Mouse (Mus musculus) heart, postnatal 25 days (tissue): Measurements from ENCODE around the gene Tec. TPM values are rescaled to one million over a fixed set of nuclear protein-coding genes. Genes with fewer than 3 reads are reported as not detected.
A peak's percentile ranks its signal among the peaks of the same experiment; 100 is the strongest.

ENCODE experiments used
- DNase-seq: peaks from one replicate; pipeline ENCODE4 v3.0.0; 2022; ENCODE audit warnings: low spot score
- intact Hi-C: fragments of 180-260 bp; cut with DNase I; formaldehyde crosslinking; loops from one replicate; pipeline ENCODE4 v1.15.1; 2025
- total RNA-seq, 2 experiments: library from RNA; stranded (reverse); gene quantifications; 2 replicates each; pipeline ENCODE4 v1.2.3; 2021

The Tec gene
- total RNA-seq, 2 experiments from 2014 or later: 13.9 to 15.8 TPM

DNA sequence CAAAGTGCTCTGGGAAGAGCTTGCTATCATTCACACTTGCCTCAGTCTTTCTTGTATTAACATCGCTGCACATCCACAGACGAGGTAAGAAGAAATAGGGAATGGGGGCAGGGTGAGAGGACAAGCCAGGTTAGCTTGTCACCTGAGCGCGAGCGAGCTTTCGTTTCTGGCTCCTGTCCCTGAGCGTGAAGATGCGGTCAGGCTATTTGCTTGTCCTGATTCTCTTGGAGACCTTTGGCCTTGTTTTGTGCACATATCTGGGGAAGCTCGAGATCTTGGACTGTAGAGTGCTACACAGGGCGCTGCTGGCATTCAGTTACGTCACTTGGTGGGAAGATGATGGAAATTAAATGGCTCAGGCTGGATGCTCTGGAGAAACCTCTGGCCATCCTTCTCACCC lies 27.0 kb upstream of the Tec start:
- DNase-seq: no peak
- intact Hi-C loops: no loop called here

DNA sequence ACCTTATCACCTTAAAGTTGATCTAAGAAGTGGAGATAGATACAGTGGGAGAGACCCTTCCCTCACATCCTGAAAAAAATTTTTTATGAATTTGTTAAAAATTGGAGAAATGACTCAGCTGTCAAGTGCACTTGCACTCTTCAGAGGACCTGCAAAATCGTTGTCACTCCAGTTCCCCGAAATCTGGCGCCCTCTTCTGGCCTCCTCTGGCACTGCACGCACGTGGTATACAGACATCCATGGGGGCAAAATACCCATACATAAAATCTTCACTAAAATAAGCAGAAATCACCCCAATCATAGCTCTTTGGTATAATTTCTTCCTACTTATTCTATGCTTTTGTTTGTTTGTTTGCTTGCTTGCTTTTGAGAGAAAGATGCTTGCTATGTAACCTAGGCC lies 25.7 kb upstream of the Tec start:
- intact Hi-C loops: loop anchor here (2.0 to 5.0 kb wide), 3 partner anchors 21 to 488 kb away; partner anchors contain the start of gene Slain2
- no peak for DNase-seq

DNA sequence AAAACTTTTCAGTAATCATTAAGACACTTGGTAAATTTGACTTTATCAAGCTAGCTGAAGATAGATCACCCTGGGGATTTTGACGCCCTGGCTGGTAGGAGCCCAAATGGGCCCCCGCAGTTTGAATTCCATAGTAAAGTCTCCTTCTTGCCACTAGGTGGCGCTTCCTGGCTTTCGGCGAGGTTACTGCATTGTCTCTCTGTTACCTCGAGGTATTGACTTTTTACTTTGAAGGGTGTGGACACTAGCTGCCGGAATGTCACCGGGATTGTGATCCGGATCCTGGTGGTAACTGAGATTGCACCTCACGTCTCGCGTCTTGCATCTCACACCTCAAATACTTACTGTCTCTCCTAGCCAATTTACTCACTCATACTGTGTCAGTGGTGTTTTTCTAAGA lies 23.3 kb upstream of the Tec start:
- peak; percentile 36 for DNase-seq
- intact Hi-C loops: loop anchor here (2.0 to 5.0 kb wide), 3 partner anchors 69 to 491 kb away; no protein-coding TSS in a partner anchor

DNA sequence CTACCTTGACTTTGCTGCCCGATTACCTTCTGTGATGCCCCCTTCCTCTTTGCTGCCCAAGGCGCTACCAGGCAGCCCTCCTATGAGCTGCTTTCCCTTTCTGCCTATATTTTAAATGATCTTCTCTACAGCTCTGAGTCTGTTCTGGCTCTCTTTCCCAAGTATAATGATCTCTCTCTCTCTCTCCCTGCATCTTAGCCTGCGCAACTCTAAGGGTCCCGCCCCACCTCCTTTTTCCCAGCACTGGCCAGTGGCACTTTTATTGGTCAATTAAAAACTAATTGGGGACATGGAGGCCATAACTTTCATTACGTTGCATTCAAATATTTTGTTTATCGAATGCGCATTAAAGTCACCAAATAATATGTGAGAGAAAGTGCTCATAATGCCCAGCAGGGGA lies 20.0 kb upstream of the Tec start:
- intact Hi-C loops: no loop called here
- no peak for DNase-seq

DNA sequence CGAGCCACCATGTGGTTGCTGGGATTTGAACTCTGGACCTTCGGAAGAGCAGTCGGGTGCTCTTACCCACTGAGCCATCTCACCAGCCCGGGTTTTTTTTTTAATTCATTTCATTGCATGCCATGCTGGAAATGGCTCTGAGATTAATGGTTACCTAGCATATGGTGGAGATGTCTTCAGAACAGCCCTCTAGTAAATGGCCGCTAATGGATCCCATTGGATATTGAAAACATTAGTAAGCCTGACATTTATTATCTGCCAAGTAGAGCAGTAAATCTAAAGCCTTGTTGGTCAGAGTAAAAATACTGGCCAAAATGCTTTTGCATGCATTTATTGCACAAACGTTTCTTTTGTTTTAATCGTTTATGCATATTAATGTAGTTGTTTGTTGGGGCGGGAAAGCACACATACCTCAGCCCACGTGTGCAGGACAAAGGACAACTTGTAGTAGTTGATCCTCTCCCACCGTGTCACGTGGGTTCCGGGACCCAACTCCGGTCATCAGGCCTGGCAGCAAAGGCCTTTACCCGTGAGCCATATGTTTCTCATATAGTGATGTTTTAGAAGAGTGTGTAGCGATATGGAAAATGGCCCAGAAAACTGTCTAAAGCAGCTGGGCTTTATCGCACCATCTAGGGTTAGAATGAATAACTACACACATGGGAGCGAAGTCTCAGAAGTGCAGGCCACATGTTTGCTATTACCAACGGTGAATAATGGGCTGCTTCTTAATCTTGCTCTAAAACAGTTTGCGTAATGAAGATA lies 18.4 kb upstream of the Tec start:
- intact Hi-C loops: no loop called here
- DNase-seq: no peak

DNA sequence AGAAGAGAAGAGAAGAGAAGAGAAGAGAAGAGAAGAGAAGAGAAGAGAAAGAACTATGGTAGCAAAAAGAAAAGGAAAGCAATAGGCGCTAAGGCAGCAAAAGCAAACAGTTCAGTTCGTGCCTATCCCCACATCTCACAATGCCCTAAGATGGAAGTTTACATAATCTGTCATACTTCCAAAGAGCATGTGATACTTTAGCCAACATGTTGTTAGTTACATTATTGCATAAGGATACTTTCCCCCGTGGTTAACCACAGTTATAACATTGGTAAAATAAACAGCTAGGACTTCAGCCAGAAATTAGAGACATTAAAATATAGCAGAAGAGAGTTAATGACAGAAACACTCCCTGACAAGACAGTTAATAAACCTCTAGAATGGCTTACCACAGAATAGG lies 15.4 kb upstream of the Tec start:
- no peak for DNase-seq
- intact Hi-C loops: no loop called here

DNA sequence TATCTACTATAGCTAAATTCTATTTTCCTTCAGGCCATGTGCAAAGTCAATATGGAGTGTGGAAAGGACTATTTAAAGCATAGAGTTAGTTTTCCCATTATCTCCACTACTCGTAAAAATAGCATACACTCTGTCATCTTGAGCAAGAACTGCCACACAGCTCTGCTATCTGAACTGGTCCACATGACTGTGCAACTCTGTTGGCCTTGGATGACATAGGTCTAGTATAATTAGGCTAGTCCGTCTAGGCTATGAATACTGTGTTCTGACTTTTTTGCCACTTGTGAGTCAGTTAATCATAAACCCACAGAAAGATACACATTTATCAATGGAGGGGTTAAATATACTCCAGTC lies 14.1 kb upstream of the Tec start:
- intact Hi-C loops: no loop called here
- no peak for DNase-seq

DNA sequence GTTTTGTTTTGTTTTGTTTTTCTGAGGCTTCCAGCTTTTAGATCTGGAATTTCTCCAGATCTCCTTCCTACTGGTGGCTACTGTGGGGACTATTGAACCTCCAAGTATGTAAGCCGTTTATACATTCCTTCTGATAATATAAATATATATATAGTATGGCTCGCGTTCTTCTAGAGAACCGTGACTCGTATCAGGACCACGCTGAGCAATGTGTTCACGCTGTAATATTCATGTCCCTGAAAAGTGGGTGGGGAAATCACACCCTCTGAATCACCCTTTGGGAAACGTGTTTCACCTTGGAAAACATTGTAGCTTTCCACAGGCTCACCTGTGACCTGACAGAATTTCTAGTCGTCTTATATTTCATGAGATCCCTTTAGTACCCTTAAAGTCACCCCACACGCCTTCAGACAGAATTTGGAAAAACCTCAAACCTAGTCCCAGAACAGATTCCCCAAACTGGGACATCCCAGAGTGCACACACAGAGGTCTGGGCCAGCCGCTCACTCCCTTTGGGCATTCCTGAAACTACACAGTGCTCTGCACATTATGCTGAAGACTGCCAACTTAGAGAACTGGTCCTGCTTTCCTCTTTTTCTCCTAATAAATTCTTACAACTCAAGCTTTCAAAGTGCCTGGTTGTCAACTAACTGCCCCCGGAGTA lies 13.6 kb upstream of the Tec start:
- intact Hi-C loops: no loop called here

DNA sequence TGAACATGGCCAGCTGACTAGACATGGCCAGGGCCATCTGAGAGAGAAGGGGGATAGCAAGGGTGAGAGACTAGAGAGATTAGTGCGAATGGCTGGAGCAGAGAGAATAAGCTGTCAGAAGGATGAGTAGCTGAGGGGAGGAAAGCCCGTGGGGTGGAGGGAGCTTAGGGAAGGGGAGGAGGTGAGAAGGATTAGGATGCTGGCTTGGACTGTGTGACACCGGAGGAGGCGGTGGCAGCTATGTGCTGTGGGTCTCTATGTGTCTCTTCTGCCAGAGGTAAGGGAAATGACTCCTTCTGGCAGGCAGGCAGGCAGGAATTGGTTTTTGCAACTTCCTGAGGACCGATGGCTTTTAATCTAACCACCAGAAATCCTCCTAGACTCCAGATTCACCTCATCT lies 11.5 kb upstream of the Tec start:
- intact Hi-C loops: no loop called here
- no peak for DNase-seq

More for the DNA sequence above, 13.6 kb upstream of the Tec start:
- DNase-seq: no peak

DNA sequence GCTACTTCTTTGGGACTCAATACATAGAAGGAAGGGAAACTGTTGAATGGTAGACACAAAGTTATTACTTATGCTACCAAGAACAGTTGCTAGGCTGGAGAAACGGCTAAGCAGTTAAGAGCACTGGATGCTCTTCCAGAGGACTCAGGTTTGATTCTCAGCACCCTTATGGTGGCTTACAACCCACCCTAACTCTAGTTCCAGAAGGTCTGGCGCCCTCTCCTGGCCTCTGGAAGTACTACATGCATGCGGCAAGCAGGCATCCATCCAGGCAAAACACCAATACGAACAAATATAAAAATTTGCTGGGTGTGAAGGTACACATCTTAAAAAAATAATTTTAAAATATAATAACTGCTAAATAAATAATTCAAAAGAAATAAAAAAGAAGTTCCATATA lies 2.8 kb upstream of the Tec start:
- no peak for DNase-seq
- intact Hi-C loops: no loop called here

DNA sequence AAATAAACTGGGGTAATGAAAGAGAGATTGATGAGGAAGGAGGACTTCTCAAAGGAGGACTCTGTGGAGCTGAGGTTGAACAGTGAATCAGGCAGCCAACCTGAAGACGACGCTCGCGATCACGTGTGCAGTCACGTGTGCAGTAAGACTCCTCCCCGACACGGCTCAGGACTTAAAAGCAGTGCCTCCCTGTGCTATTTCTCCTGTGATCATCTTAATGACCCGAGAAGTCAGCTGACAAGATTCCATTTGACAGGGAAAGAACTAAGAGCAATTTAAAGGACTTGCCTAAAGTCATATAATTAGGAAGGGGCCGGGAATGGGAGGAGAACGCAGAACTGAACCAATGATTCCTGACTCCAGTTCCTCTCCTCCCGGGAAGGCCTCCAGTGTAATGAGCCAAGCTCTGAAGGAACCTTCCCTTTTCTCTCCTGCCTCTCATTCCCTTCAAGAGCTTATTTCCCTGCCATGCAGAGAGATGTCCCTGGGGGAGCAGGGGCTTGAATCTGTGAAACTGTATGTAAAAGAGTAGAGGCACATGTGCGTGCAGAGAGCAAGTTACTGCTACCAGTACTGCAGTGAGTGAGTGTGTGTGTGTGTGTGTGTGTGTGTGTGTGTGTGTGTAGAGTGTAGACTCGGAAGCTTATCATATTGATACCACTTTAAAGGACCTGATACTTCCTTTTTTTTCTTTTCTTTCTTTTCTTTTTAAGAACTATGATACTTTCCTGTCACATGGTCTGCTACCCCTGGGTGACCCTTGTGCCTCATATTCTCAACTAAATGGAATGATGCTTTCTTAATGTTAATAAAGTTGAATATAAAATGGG lies 1.7 kb upstream of the Tec start:
- intact Hi-C loops: no loop called here
- DNase-seq: no peak

DNA sequence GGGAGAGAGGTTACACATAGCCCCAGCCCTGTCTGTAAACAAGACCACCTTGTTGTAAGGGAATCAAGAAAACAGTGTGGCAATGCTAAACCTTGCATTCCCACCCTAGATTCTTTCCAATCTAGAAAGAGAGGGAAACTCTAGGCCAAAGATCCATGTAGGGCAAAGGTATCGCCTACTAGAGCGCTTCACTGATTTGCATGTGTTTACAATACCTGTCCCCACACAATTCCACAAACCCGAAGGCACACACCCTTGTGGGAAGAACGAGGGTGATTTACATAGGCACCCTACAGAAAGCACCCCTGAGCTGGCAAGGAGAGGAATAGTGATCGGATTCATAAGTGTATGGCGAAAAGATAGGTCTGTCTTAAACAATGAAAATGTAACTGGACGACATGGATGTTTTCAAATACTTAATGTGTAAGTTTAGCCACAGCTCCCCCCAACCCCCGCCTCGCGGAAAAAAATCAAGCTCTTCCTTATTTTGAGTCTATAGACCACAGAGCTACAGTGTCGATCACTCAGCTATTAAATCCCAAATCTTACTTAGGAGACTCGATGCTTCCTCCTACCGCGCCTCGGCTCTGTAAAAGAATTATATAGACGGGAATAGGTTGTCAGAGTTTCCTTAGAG lies 1.1 kb downstream of the Tec start:
- DNase-seq: no peak
- intact Hi-C loops: no loop called here

DNA sequence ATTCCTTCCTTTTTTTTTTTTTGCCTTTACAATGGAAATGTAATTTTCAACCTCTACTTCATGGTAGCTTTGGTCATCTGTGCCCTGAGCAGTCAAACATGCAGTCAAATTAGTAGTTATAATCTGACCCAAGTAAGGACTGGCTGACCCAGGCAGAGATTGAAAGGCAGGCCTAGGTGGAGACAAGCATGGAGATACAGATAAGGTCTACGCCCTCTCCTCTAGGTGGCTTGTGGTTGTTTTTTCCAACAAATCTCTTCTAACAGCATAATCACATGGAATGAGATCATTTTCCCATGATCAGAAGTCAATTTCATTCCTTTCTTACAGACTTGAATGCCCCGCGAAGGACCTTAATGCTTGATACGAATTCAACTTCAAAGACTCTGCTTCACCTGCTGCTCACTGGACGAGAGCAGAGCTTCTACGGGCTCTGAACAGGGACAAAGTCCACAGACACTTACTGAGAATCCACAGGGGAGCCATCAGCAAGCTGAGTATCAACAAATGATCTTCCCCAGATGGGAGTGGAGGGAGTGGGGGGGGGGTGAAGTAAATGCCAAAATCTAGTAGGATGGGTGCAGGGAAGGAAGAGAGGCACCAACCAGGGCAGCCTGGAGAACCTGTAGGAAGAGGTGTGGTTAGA lies 1.9 kb downstream of the Tec start:
- no peak for DNase-seq
- intact Hi-C loops: no loop called here

DNA sequence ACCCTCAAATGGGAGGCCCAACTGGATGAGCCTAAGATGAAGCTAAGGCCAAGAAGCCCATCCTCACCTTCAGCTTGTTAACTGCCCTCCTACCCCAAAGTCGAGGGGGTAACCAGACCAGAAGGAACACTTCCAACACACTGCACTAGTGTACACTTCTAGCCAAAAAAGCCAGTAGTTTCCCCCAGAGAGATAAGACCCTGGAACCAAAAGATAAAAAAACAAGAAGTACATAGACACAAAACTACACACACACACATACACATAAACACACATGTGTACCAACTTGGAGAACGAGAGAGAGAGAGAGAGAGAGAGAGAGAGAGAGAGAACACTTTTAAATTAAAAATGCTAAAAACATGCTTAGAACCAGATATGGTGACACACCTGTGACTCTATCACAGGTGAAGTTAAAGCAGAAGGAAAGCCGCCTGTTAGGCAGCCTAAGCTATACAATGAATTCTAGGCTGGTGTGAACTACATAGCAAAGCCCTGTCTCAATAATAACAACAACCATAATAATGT lies 3.6 kb downstream of the Tec start:
- intact Hi-C loops: no loop called here
- DNase-seq: no peak

DNA sequence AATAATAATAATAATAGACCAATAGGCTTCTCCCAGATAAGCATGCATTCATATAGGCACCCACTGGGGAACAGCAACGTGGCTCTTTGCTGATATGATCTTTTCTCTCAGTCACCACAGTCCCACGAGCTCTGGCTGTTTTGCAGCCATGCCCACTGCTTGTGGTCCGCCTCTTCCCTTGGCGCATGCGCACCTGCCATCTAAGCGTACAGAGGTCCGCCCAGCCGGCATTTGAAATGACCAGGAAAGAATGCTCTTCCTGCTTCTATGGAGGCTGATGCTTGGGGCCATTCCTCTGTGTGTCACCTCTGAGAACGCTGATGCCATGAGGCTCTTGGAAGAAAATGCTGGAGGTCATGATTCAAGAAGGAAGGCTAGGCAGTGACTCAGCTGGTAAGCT lies 5.1 kb downstream of the Tec start:
- no peak for DNase-seq
- intact Hi-C loops: no loop called here

DNA sequence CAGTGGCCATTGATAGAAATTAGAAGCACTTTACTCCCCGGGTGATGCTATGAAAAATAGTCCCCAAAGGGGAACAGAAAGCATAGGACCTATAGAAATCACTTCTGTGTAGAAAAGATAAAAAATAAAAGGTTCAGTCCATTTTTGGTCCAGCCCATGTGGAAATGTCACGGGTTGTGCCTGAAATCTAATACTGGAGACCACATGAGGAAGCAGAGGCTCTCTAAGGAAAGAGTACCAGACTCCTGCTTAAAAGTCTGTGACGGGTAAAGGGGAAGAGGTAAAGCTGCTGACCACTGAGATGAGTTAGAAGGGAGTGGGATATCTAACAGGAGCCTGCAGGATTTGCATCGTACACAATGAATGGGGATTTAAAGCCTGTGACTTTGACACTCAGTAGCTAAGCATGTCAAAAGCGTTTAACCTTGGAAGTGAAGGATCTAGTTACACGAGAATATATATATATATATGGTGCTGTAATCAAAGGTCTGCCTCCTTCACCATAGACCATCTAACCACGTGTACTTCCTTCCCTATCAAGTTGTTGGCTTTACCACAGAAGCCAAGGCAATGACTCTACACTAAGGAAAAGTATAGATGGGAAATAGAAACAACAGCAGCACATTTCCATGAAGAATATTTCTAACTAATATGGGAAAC lies 6.4 kb downstream of the Tec start:
- DNase-seq: no peak
- intact Hi-C loops: no loop called here

DNA sequence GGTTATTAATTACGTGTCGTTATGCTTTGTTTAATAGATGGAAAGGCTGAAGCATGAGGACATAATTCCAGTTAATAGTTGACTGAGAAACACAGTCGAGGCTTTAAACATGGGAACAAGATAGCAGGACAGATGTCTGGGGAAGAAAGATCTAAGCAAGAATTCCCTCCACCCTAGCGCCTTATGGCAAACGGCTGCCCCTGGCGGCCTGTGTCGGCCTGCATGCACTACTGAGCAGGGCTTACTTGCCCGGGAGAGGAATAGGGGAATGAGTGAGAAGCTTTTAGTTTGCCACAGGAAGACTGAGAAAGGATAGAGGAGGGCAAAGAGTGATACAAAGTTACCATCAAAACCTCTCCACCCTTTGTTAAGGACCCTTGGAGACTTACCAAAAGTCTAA lies 7.4 kb downstream of the Tec start:
- DNase-seq: no peak
- intact Hi-C loops: no loop called here

DNA sequence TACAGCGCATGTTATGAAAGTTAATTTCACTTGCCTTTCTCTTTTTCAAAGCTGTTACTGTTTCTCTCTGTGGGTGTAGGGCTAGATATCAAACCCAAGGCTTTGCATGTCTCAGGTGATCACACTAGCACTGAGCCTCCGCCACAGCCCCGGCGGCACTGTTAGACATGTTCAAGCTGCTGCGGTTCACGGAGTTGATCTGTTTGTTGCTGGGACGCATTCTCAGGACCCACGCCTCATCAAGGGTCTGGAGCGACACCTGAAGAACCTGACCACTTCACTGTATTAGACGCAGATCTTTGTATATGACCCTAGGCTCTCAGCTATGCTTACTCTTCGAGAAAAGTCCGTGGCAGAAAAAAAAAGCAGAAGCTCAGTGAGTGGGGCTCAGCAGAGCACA lies 10.0 kb downstream of the Tec start:
- no peak for DNase-seq
- intact Hi-C loops: no loop called here

DNA sequence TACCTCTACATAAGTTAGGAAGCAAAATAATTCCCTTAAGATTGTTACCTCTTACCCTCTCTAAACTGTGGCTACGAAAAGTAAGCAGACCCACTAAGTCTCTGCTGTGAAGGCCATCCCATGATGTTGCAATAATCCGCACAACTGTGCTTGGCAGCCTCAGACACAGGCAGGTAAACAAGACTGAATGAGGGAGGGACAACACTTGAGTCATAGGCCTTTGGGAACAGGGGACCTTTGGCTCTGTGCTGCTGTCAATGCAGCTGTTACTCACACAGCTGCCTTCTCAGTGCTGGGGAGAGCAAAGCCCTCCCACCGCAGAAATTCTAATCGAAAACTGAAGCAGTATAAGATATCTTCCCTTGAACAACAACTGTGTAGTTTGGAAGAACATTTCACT lies 10.5 kb downstream of the Tec start:
- no peak for DNase-seq
- intact Hi-C loops: no loop called here
